Mouse (Mus musculus): ENCODE measurements around the gene Mipep.

The Mipep gene

DNA sequence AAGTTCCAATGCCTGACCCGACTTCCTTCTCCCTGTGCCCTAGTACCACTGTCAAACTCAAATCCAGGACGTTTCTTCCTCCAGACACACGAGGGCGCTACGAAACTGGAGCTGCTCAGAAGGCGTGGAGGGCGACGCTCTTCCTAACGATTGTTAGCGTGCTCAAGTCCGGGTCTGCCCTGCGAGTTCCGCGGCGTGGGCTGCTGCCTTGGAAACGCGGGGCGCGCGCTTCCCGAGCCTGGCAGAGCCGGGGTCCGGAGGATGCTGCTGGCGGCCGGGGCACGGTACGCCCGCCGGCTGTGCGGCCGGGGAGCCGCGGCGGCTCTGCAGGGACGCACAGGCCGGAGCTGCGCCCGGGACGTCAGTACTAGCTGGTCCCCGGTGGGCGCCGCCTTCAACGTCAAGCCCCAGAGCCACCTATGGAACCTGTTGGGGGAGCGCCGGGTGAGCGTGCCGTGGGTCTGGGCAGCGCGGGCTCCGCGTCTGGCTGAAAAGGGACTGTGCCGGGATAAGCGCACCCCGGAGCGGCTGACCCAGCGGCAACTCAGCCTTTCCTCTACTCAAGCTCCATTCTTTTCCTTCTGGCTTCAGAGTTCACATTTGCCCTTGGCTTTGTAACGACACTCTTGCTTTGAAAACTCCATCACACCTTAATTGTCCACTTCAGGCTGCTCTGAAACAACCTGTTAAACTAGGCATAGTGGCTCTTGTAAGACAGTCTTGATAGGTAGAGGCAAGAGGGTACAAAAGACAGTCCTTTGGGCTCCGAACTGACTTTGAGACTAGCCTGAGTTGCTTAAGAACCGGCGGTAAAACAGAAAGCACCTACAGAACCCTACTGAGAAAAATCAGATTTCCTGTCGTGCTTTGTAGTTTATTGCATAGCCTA is at the start of gene Mipep:
Mipep (plus strand) TSS at position 147 of the 889 bp plus-strand sequence.
- DNase-seq (ENCODE audit: low spot score), result peak; percentile 84

DNA sequence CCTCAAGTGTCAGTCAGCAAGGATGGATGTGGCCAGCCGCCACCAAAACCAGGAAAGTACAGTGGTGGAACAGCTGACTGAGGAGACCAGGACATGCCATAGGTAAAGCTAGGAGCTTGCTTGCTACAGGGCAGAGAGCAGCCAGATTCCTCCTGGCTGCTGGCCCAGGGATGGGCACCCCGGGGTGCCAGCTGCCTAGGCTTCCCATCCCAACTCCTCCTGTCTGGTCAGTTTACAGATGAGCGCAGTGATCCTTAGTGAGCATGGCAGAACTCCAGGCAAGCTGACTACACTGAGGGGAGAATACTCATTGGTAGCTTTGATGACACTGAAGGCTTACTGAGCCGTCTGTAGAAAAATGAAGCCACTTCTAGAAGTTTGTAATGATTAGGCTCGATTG is 49.2 kb upstream of the Mipep start:
- DNase-seq (ENCODE audit: low spot score), result no peak

DNA sequence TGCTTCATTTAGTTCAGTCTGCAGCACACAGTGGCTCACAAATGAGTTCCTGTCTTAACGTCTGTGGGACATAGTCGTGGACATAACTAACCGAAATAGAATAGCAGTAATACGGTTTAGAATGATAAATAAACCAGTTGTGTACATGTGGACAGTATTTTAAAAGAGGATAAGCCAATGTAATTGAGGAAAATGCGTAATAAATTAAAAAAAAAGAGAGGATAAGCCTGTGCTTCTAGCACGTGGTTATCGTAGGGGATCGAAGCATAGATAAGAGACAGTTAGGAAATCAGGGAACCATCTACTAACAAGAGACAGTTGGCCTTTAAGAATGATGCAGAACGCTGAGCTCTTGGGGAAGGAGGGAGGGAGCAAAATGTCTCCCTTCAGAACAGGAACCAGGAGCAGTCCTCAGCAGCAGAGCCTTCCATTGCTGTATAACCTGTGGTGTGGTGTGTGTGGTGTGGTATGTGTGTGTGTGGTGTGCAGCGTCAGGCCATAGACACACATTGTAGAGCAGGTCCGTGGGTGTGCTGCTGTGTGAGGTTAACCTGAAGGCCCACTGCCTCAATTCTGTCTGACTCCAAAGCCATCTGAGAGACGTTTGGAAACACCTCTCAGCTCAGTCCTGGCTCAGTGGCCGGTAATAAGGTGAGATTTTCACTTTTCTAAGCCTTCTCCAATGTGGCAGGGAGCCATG is 48.4 kb upstream of the Mipep start:
- no peak for DNase-seq (ENCODE audit: low spot score)

- DNase-seq (ENCODE audit: low spot score), result peak; percentile 59
Observed at GRCm38 (mm10) chr14:60736591-60737192, 47.7 kb upstream of the Mipep start.

- no peak for DNase-seq (ENCODE audit: low spot score)
Observed at GRCm38 (mm10) chr14:60737202-60737611, 47.2 kb upstream of the Mipep start.

- no peak for DNase-seq (ENCODE audit: low spot score)
Observed at GRCm38 (mm10) chr14:60738434-60738938, 45.9 kb upstream of the Mipep start.

DNA sequence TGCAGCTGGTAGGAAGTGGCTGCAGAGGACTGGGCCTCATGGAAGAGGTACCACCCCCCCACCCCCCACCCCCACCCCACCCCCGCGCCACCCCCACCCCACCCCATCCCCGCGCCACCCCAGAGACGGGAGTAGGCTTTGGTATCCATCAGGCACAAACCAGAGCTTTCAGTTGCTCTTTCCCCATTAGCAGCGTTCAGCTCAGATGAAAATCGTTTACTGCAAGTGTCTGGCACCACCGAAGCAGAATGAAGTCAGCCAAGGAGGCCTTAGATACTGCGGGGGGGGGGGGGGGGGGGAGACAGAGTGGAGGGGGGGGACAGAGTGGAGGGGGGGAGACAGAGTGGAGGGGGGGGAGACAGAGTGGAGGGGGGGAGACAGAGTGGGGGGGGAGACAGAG is 45.2 kb upstream of the Mipep start:
- DNase-seq (ENCODE audit: low spot score), result no peak

DNA sequence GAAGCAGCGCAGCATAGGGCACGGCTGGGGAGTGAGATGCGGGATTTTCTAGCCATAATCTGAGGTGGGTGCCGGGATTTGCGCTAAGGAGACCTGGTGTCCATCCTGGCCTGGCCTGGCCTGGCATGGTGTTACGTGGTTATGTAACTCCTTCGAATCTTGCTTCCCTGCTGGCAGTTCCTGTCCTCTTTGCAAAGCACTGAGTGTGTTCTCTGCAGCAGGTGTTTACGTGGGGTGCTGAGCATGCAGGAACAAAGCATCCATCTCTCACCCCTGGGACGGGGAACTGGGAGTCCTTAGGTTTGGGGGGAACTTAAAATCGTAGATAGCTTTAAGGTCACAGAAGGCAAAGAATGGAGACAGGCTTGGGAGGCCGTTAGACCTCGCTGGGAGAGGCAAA is 44.8 kb upstream of the Mipep start:
- no peak for DNase-seq (ENCODE audit: low spot score)

DNA sequence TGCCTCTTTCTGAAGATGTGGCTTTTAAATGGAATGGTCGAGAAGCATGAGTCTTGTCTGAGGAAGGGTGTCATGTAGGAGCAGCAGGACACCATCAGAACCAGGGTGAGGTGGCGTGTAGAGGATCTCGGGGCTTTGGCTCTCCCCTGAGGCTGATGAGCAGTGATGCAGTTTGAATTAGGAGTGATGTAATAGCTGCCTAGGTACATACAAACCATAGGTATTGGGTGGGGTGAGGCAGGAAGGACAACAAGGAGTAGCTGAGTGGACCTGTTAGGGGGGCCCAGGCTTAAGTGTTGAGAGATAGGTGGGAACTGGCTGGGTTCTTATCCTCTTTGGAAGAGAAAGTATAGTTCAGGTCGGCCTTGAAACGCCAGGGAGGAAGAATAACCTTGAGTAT is 43.9 kb upstream of the Mipep start:
- no peak for DNase-seq (ENCODE audit: low spot score)

- no peak for DNase-seq (ENCODE audit: low spot score)
Observed at GRCm38 (mm10) chr14:60741033-60741432, 43.3 kb upstream of the Mipep start.

DNA sequence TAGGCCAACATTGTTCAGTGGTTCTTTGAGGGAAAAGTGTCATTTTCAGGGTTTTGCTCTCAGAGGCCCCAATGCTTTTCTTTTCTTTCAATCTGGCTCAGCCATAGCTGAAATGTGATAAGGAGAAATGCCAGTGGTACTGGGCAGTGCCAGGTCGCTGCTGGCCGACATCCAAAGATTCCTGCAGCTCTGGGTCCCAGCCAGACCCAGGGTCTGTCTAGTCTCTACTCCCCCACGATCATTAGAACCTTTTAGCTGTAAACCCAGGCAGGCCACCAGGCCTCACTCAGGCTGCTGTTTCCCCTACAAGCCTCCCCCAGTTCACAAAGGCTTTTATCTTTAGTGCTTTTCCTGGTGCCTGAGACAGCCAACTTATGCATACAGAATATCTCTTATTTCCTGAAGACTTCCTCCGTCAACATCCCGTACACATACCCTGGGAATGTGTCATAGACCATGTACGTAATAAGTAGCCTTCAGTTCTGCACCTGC is 42.8 kb upstream of the Mipep start:
- DNase-seq (ENCODE audit: low spot score), result no peak

- DNase-seq (ENCODE audit: low spot score), result no peak
Observed at GRCm38 (mm10) chr14:60743681-60744080, 40.7 kb upstream of the Mipep start.

DNA sequence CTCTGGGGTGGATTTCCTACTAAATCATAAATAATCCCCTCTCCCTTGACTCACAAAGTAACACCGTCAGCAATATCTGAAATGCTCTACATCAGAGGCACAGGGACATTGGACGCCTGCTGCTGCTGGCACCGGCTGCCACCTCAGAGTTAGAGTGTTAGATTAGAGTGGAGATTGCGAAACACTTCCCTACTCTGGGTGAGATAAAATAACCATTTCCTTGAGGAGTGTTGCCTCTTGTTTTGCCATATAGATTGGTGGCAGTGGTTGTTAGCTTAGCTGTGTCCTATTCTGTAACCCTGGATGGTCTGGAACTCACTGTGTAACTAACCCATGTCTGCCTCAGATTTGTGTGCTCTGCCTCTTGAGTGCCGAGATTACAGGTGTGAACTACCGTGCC is 39.2 kb upstream of the Mipep start:
- DNase-seq (ENCODE audit: low spot score), result no peak

DNA sequence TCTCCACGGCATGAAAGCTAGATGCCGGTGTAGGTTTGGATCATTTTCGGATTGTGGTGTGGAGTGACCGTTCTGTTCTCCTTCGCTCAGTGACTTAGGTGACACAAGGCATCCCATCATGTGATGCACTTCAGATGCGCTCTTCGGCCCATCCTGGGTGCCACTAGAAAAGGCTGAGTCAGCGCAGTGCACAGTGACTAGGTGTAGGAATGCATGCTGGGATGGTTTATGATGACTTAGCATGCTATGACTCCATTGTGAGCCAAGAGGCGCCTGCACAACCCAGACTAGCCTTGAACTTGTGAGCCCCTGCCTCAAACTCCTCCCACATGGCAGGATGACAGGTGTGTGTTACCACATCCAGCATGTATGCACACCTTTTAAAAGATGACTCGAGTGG is 38.2 kb upstream of the Mipep start:
- no peak for DNase-seq (ENCODE audit: low spot score)

DNA sequence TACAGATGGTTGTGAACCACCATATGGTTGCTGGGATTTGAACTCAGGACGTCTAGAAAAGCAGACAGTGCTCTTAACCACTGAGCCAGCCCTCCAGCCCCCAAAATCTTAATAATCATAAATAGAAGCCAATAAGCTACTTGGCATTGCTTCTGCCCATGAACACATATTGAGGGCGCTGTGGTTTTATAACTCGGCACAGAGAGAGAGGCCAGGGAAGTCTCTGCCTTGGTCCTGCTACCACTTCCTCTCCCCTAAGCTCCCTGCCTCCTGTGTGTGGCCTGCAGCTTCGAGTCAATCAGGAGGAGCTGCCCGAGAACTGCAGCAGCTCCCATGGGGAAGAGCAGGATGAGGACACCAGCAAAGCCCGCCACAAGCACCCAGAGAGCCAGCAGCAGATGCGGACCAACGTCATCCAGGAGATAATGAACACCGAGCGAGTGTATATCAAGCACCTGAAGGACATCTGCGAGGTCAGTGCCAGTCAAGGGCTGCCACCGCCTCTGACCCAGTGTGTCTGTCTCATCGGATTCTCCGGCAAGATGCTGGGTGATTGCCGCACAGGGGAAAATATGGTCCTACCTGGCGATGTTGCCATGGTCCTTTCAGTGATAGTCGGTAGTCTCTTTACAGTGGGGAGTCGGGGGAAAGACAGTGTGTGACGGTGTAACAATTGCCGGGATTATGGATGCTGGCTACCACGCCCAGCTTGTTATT is 37.1 kb upstream of the Mipep start:
- DNase-seq (ENCODE audit: low spot score), result no peak

- no peak for DNase-seq (ENCODE audit: low spot score)
Observed at GRCm38 (mm10) chr14:60749880-60750279, 34.5 kb upstream of the Mipep start.

- no peak for DNase-seq (ENCODE audit: low spot score)
Observed at GRCm38 (mm10) chr14:60751581-60751980, 32.8 kb upstream of the Mipep start.

GRCm38 (mm10) chr14:60752892-60753800 is 31.2 kb upstream of the Mipep start:
- DNase-seq (ENCODE audit: low spot score), result no peak

DNA sequence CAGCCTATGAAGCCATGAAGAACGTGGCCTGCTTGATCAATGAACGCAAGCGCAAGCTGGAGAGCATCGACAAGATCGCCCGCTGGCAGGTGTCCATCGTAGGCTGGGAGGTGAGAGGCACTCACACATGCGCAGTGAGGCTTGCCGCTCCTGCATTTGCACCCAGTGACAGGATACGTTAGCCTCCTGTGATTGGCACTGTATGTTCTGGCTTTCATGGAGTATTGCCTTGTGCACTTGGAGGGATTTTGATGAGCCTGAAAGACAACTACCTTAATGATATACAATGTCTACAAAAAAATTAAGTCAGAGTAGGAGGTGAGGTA is 30.6 kb upstream of the Mipep start:
- DNase-seq (ENCODE audit: low spot score), result no peak

DNA sequence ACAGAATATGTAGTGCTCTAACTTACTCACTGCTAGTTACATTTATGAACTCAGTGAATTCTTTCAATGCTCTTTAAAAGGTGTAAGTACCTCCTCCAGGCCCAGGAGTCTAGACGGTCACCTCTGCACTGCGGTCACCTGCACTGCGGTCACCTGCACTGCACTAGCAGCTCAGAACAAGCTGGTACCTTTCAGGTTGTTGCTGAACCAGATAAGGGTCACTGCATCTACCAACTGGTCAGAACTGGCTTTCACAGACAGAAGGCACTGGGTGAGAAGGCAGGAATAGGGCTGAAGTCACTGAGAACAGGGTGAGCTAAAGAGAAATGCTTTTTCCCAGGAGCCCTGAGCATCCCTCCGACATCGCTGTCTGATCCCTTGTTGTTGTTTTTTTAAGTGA is 29.7 kb upstream of the Mipep start:
- DNase-seq (ENCODE audit: low spot score), result no peak

GRCm38 (mm10) chr14:60756271-60756670 is 28.1 kb upstream of the Mipep start:
- no peak for DNase-seq (ENCODE audit: low spot score)

Measured in layer of hippocampus, adult 11-12 months (tissue).